Mouse (Mus musculus) heart, postnatal 0 days (tissue): Measurements from ENCODE around the gene Olfr70. TPM values are rescaled to one million over a fixed set of nuclear protein-coding genes. Genes with fewer than 3 reads are reported as not detected.

Source experiments
- ATAC-seq: fragments of 200-750 bp; cut with Nextera tagmentation; 2 replicates; pipeline ENCODE4 v1.8.0; 2017; ENCODE audit warnings: low read depth, moderate number of reproducible peaks, moderate library complexity; ENCODE audit not compliant: insufficient read depth
- DNase-seq: peaks from one replicate; pipeline ENCODE4 v3.0.0-alpha.2; 2016; ENCODE audit warnings: low spot score
- H3K27ac ChIP-seq: fragments of 300-500 bp; sonication (generic); 2 replicates; pipeline ENCODE4 v1.5.1; 2014; ENCODE audit warnings: low read depth, mild to moderate bottlenecking
- H3K27me3 ChIP-seq: fragments of 300-500 bp; sonication (generic); 2 replicates; pipeline ENCODE4 v1.6.1; 2014; ENCODE audit warnings: low read length, mixed read lengths; ENCODE audit not compliant: control insufficient read depth, insufficient read depth
- H3K36me3 ChIP-seq: fragments of 300-500 bp; sonication (generic); replicated peaks from 2 replicates; pipeline ENCODE4 v1.6.1; 2014; ENCODE audit warnings: low read length, mixed read lengths; ENCODE audit not compliant: control insufficient read depth, insufficient read depth
- H3K4me1 ChIP-seq: fragments of 300-500 bp; sonication (generic); 2 replicates; pipeline ENCODE4 v1.6.1; 2014; ENCODE audit warnings: antibody characterized with exemption; ENCODE audit not compliant: control insufficient read depth, insufficient read depth
- H3K4me2 ChIP-seq: fragments of 300-500 bp; sonication (generic); 2 replicates; pipeline ENCODE4 v1.6.1; 2014; ENCODE audit warnings: low read depth, mild to moderate bottlenecking, low read length, moderate library complexity
- H3K4me3 ChIP-seq: fragments of 300-500 bp; sonication (generic); 2 replicates; pipeline ENCODE4 v1.5.1; 2014; ENCODE audit warnings: low read depth, low read length
- H3K9ac ChIP-seq: fragments of 300-500 bp; sonication (generic); replicated peaks from 2 replicates; pipeline ENCODE4 v1.6.1; 2014; ENCODE audit warnings: low read depth, low read length, mixed read lengths
- H3K9me3 ChIP-seq: fragments of 300-500 bp; sonication (generic); replicated peaks from 2 replicates; pipeline ENCODE4 v1.6.1; 2016; ENCODE audit warnings: low read length; ENCODE audit not compliant: control insufficient read depth
- CTCF ChIP-seq: IDR thresholded peaks from 2 replicates; pipeline ENCODE4 v1.5.1; 2016; ENCODE audit warnings: antibody characterized with exemption, control low read depth, low read depth
- EP300 ChIP-seq: IDR thresholded peaks from 2 replicates; pipeline ENCODE4 v1.6.1; 2016; ENCODE audit warnings: antibody characterized with exemption, low read depth
- WGBS: fragments of 180-500 bp; shearing (Covaris S2); extraction: QIAGEN DNeasy Blood & Tissue Kit; methylation state at CpG from one replicate; pipeline ENCODE4 v1.1.7; 2014; 5-methylcytosine and 5-hydroxymethylcytosine counted together
- polyA plus RNA-seq: library from polyadenylated mRNA; unstranded; fragments of >200 nt; fragmentation: Nextera tagmentation; extraction: Ambion mirVana; gene quantifications from 2 replicates; pipeline ENCODE4 v1.2.1, GENCODE M21; 2015
- total RNA-seq: library from RNA; depleted of rRNA; stranded (reverse); fragments of >200 nt; gene quantifications from 2 replicates; pipeline ENCODE4 v1.2.3, GENCODE M21; 2014; ENCODE audit warnings: low replicate concordance; rRNA removed

Gene Olfr70
- total RNA-seq, result 0.15 TPM in 1 of 2 replicates, not detected in the other
- polyA plus RNA-seq, result not detected in 2 replicates

GRCm38 (mm10) chr4:43700707-43701106, at the start of gene Olfr70:
Gene Olfr70, minus strand, starts transcription at chr4:43700807.
- H3K36me3 ChIP-seq, result no peaks in the 10 kb centered on the region
- no peak within 1 kb of the TSS for H3K9ac ChIP-seq
- 86% methylated on average over 6 of the region's 6 CpGs for WGBS
- DNase-seq (no peak), ATAC-seq (no peak)
- no peak within 1 kb of the TSS for H3K27ac ChIP-seq
- no peak within 1 kb of the TSS for H3K4me3 ChIP-seq
- no peaks in the 10 kb centered on the region for H3K4me1 ChIP-seq
- no peaks in the 10 kb centered on the region for H3K9me3 ChIP-seq
- H3K27me3 ChIP-seq, result no peaks in the 10 kb centered on the region
- no peak within 1 kb of the TSS for H3K4me2 ChIP-seq
- TF ChIP-seq EP300 (no peak), CTCF (no peak)

DNA sequence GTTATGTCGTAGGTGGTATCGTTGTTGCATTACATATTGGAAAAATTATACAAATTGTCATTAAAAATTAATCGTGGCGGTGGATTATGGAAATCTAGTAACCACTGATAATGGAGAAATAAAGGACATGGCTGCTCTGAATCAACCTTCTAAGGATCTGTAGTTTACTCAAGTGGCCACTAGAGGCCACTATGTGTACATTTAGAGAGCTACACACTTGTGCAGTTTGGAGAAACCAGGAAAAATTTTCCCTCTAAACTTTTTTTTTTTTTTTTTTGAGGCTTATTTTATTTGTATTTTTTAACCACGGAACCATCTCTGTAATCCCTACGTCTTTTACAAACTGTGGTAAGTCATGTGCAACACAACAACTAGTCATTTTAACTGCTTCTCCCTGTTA, 44.6 kb upstream of the Olfr70 start:
- H3K27me3 ChIP-seq, result no peaks in the 10 kb centered on the region
- peak; percentile 55 for DNase-seq
- no peak overlapping the region for H3K4me3 ChIP-seq
- H3K36me3 ChIP-seq, result no peaks in the 10 kb centered on the region
- no peak for ATAC-seq
- 7% methylated on average over 6 of the region's 6 CpGs for WGBS
- H3K4me2 ChIP-seq, result no peak overlapping the region
- no peaks in the 10 kb centered on the region for H3K9me3 ChIP-seq
- H3K9ac ChIP-seq, result no peak overlapping the region
- H3K4me1 ChIP-seq, result no peaks in the 10 kb centered on the region
- TF ChIP-seq CTCF, result peak; percentile 62
- no peak for TF ChIP-seq EP300
- no peak overlapping the region for H3K27ac ChIP-seq

DNA sequence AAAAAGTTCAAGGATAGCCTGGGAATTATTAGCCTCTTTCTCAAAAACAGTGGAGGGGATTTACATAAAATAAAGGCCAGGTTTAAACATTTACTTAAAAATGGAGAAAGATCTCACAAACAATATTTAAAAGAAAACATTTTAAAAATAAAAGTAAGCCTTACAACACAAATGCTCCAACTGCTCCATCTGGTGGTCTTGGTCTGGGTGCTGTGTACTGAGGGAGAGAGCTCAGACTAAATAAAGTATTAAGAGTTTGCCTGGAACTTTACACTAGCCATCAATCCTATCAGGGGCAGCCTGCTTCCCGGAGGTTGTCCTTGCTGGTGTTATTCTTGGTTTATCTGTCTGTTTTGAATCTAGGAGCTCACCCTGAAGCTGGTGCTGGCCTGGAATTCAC, 42.5 kb upstream of the Olfr70 start:
- no peak overlapping the region for H3K4me3 ChIP-seq
- ATAC-seq (no peak), DNase-seq (no peak)
- H3K9ac ChIP-seq, result no peak overlapping the region
- no peaks in the 10 kb centered on the region for H3K9me3 ChIP-seq
- H3K4me2 ChIP-seq, result no peak overlapping the region
- no peak overlapping the region for H3K27ac ChIP-seq
- 3% methylated on average over 1 of the region's 1 CpGs for WGBS
- TF ChIP-seq EP300, result no peak
- TF ChIP-seq CTCF, result peak; percentile 49
- H3K36me3 ChIP-seq, result no peaks in the 10 kb centered on the region
- H3K4me1 ChIP-seq, result no peaks in the 10 kb centered on the region
- H3K27me3 ChIP-seq, result no peaks in the 10 kb centered on the region

DNA sequence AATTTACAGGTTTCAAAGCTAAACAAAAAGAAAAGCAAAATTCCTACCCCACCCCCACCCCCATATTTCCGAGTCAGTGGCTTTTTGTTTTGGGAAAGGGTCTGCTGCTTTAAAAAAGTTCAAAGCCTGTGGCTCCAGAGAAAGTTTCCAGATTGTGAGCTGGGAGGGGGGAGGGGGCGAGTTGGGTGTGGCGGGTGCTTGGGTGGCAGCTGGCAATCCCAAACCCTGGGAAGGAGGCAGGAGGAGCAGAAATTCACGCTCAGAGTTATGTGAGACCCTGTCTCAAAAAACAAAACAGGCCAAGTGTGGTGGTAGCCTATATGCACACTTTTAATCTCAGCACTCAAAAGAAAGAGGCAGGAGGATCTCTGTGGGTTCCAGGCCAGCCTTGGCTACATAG, 42.0 kb upstream of the Olfr70 start:
- Histone ChIP-seq H3K4me3 (no peak overlapping the region), H3K4me2 (no peak overlapping the region), H3K4me1 (no peaks in the 10 kb centered on the region), H3K9me3 (no peaks in the 10 kb centered on the region), H3K27me3 (no peaks in the 10 kb centered on the region), H3K36me3 (no peaks in the 10 kb centered on the region), H3K27ac (no peak overlapping the region), H3K9ac (no peak overlapping the region)
- DNase-seq, result no peak
- no peak for ATAC-seq
- TF ChIP-seq CTCF (no peak), EP300 (no peak)
- 36% methylated on average over 4 of the region's 4 CpGs for WGBS

GRCm38 (mm10) chr4:43741526-43741925, 40.9 kb upstream of the Olfr70 start:
- H3K27ac ChIP-seq, result no peak overlapping the region
- TF ChIP-seq EP300 (no peak), CTCF (no peak)
- H3K27me3 ChIP-seq, result no peaks in the 10 kb centered on the region
- H3K9me3 ChIP-seq, result no peaks in the 10 kb centered on the region
- DNase-seq (no peak), ATAC-seq (no peak)
- no peak overlapping the region for H3K4me3 ChIP-seq
- no peak overlapping the region for H3K4me2 ChIP-seq
- 53% methylated on average over 5 of the region's 5 CpGs for WGBS
- H3K4me1 ChIP-seq, result no peaks in the 10 kb centered on the region
- H3K36me3 ChIP-seq, result no peaks in the 10 kb centered on the region
- H3K9ac ChIP-seq, result no peak overlapping the region

DNA sequence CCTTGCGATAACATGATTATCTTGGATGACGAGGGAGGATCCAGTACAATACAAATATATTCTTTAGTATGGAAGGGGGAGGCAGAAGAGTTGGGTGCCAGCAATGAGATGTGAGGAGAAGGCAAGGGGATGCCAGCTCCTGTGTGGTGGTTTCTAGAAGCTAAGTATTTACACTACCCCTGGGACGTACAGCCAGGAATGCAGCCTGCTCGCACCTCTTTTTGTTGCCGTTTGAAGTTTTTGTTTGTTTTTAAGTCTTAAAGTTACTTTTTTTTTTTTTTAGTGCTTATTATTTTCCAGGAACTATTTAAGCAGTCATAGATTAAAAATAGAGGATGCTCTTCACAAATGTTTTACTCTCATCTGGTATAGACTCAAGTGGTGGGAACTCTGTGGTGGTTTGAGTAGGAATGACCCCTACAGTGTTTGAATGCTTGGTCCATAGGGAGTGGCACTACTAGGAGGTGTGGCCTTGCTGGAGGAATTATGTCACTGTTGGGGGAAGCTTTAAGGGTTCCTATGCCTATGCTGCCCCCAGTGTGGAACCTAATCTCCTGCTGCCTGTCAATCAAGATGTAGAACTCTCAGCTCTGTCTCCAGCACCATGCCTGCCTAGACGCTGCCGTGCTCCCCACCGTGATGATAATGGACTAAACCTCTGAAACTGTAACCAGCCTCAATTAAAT, 38.5 kb upstream of the Olfr70 start:
- Histone ChIP-seq H3K4me3 (no peak overlapping the region), H3K4me1 (peaks cover 3% of the 10 kb centered on the region; the same call in 1 of the 2 replicates), H3K9ac (no peak overlapping the region), H3K27ac (no peak overlapping the region), H3K4me2 (no peak overlapping the region), H3K27me3 (no peaks in the 10 kb centered on the region), H3K36me3 (no peaks in the 10 kb centered on the region), H3K9me3 (no peaks in the 10 kb centered on the region)
- WGBS, result 52% methylated on average over 8 of the region's 8 CpGs
- TF ChIP-seq CTCF, result no peak
- no peak for ATAC-seq
- no peak for DNase-seq
